Mouse (Mus musculus): ENCODE data around the gene Ccdc85c. TPM values are rescaled to one million over a fixed set of nuclear protein-coding genes. Genes with fewer than 3 reads are reported as not detected.

Gene Ccdc85c
- polyA plus RNA-seq, 1 experiment: 7.0 TPM

DNA sequence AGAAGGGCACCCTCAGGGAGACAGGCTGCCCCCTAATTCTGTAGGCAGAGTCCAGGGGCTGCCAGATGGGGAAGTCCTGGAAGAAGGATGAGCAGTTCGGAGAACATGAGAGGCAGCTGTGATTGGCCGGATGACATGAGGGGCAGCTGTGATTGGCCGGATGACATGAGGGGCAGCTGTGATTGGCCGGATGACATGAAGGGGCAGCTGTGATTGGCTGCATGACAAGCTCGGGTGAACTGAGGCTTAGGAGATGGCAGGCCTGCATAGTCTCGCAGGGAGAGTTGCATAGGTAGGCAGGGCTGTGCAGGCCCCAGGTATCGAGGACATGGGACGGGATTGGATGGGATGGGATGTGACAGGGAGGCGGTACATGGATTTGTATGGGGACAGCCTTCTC lies 17.2 kb upstream of the Ccdc85c start:
- Histone ChIP-seq H3K27me3 (ENCODE audit: control insufficient read depth, insufficient read depth, insufficient read length) (peaks cover 14% of the 10 kb centered on the region), H3K79me3 (ENCODE audit: low read depth) (no peaks in the 10 kb centered on the region), H3K79me2 (ENCODE audit: control insufficient read depth, insufficient read depth) (no peaks in the 10 kb centered on the region), H3K36me3 (ENCODE audit: control insufficient read depth, insufficient read depth) (no peaks in the 10 kb centered on the region), H3ac (ENCODE audit: control insufficient read depth, insufficient read length, low read depth) (no peak overlapping the region), H3K4me3 (ENCODE audit: insufficient read depth, poor library complexity, severe bottlenecking) (no peak overlapping the region)
- TF ChIP-seq MYOD1 (IDR thresholded peaks at IDR 0.05; ENCODE audit: control insufficient read depth, insufficient read length, low read depth) (no peak), CEBPB (IDR thresholded peaks at IDR 0.05; ENCODE audit: low read depth) (no peak), CTCF (IDR thresholded peaks at IDR 0.05; ENCODE audit: control insufficient read depth, insufficient read depth, insufficient read length) (no peak), MYOG (IDR thresholded peaks at IDR 0.05; ENCODE audit: control insufficient read depth, extremely low read depth, insufficient read length) (no peak), FOSL1 (IDR thresholded peaks at IDR 0.05; ENCODE audit: insufficient read depth, low read length, poor library complexity, severe bottlenecking) (no peak), MAX (IDR thresholded peaks at IDR 0.05) (no peak), USF1 (IDR thresholded peaks at IDR 0.05; ENCODE audit: low read depth) (no peak)

DNA sequence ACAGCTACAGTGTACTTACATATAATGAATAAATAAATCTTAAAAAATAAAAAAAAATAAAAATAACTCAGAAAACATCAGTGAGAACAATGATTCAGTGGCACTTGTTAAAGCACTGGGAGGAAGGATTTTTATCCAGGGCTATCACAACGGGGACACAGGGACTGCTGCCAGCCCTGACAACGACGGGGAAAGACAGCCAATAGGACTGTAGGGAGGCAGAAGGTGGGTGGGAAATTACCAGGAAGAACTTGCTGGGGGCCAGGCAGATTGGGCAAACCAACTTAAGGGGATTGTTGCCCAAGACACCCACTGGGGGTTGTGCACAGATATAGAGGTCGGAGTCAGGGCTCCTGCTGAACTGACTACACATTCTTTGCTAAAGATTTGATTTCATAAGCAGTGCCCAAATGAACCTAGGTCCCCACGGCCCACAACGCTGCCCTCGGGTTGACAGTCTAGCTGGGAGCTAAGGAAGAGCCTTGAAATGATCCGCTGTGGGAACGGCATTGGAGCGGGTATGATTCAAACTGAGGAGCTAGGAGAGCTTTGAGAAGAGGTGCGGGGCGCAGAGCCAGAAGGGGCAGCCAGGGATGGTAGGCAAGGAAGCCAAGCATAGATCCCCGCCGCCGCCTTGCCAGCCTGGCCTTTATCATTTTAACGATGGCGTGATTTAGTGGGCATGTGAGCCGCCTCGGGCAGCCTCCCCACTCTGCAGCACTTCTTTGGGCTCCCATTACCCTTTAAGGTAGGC lies 13.1 kb upstream of the Ccdc85c start:
- no peak overlapping the region for H3K4me3 ChIP-seq (ENCODE audit: insufficient read depth, poor library complexity, severe bottlenecking)
- TF ChIP-seq CEBPB (IDR thresholded peaks at IDR 0.05; ENCODE audit: low read depth): no peak
- TF ChIP-seq MYOG (IDR thresholded peaks at IDR 0.05; ENCODE audit: control insufficient read depth, extremely low read depth, insufficient read length): no peak

DNA sequence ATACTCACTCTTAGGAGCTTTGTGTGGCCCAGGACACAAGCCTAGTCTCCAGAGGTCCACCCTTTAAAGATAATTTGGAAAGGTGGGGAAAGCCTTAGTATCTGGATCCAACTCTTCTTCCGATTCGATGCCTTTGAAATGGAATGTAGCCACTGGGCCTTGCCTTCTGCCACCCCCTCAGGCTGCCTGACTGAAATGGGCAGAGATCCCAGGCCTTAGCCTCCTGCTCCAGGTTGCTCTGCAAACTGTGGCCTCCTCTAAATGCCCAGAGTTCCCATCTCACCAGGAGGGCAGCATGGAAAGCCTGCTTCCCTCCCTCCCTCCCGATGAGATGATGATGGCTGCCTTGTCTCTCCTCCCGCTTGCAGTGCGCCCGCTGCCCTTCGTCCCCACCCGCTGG lies 11.8 kb upstream of the Ccdc85c start:
- no peaks in the 10 kb centered on the region for H3K79me3 ChIP-seq (ENCODE audit: low read depth)
- H3K27me3 ChIP-seq (ENCODE audit: control insufficient read depth, insufficient read depth, insufficient read length): peaks cover 14% of the 10 kb centered on the region
- TF ChIP-seq FOSL1 (IDR thresholded peaks at IDR 0.05; ENCODE audit: insufficient read depth, low read length, poor library complexity, severe bottlenecking) (no peak), MYOD1 (IDR thresholded peaks at IDR 0.05; ENCODE audit: control insufficient read depth, insufficient read length, low read depth) (no peak), MAX (IDR thresholded peaks at IDR 0.05) (no peak), CTCF (IDR thresholded peaks at IDR 0.05; ENCODE audit: control insufficient read depth, insufficient read depth, insufficient read length) (no peak), USF1 (IDR thresholded peaks at IDR 0.05; ENCODE audit: low read depth) (no peak), CEBPB (IDR thresholded peaks at IDR 0.05; ENCODE audit: low read depth) (no peak), MYOG (IDR thresholded peaks at IDR 0.05; ENCODE audit: control insufficient read depth, extremely low read depth, insufficient read length) (no peak)
- no peak overlapping the region for H3K4me3 ChIP-seq (ENCODE audit: insufficient read depth, poor library complexity, severe bottlenecking)
- no peaks in the 10 kb centered on the region for H3K79me2 ChIP-seq (ENCODE audit: control insufficient read depth, insufficient read depth)
- no peaks in the 10 kb centered on the region for H3K36me3 ChIP-seq (ENCODE audit: control insufficient read depth, insufficient read depth)
- no peak overlapping the region for H3ac ChIP-seq (ENCODE audit: control insufficient read depth, insufficient read length, low read depth)

More for the DNA sequence above, 13.1 kb upstream of the Ccdc85c start:
- Histone ChIP-seq H3K36me3 (ENCODE audit: control insufficient read depth, insufficient read depth) (no peaks in the 10 kb centered on the region), H3K79me2 (ENCODE audit: control insufficient read depth, insufficient read depth) (no peaks in the 10 kb centered on the region), H3ac (ENCODE audit: control insufficient read depth, insufficient read length, low read depth) (no peak overlapping the region), H3K79me3 (ENCODE audit: low read depth) (no peaks in the 10 kb centered on the region), H3K27me3 (ENCODE audit: control insufficient read depth, insufficient read depth, insufficient read length) (peaks cover 14% of the 10 kb centered on the region)

DNA sequence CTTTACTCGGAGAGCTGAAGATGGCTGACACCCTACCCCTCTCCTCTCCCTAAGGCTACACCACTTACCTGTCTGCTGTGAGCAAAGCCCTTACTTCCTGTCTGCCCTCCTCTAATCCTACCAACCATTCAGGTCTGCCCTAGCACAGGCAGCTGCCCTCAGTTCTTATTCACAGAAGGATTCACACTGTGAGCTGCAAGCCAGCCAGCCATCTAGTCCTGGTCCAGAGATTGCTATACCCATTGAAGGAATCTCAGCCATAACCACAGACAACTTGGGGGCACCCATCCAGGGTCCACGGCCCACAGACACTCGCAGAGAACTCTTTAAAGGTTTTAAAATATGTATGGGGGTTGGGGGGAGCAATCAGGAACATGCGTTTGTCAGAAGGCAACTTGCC lies 11.2 kb upstream of the Ccdc85c start:
- no peaks in the 10 kb centered on the region for H3K79me3 ChIP-seq (ENCODE audit: low read depth)
- TF ChIP-seq MAX (IDR thresholded peaks at IDR 0.05): no peak
- no peak for TF ChIP-seq USF1 (IDR thresholded peaks at IDR 0.05; ENCODE audit: low read depth)
- no peak for TF ChIP-seq FOSL1 (IDR thresholded peaks at IDR 0.05; ENCODE audit: insufficient read depth, low read length, poor library complexity, severe bottlenecking)
- TF ChIP-seq CTCF (IDR thresholded peaks at IDR 0.05; ENCODE audit: control insufficient read depth, insufficient read depth, insufficient read length): no peak
- TF ChIP-seq MYOG (IDR thresholded peaks at IDR 0.05; ENCODE audit: control insufficient read depth, extremely low read depth, insufficient read length): no peak
- TF ChIP-seq MYOD1 (IDR thresholded peaks at IDR 0.05; ENCODE audit: control insufficient read depth, insufficient read length, low read depth): no peak
- no peak for TF ChIP-seq CEBPB (IDR thresholded peaks at IDR 0.05; ENCODE audit: low read depth)
- no peak overlapping the region for H3K4me3 ChIP-seq (ENCODE audit: insufficient read depth, poor library complexity, severe bottlenecking)

DNA sequence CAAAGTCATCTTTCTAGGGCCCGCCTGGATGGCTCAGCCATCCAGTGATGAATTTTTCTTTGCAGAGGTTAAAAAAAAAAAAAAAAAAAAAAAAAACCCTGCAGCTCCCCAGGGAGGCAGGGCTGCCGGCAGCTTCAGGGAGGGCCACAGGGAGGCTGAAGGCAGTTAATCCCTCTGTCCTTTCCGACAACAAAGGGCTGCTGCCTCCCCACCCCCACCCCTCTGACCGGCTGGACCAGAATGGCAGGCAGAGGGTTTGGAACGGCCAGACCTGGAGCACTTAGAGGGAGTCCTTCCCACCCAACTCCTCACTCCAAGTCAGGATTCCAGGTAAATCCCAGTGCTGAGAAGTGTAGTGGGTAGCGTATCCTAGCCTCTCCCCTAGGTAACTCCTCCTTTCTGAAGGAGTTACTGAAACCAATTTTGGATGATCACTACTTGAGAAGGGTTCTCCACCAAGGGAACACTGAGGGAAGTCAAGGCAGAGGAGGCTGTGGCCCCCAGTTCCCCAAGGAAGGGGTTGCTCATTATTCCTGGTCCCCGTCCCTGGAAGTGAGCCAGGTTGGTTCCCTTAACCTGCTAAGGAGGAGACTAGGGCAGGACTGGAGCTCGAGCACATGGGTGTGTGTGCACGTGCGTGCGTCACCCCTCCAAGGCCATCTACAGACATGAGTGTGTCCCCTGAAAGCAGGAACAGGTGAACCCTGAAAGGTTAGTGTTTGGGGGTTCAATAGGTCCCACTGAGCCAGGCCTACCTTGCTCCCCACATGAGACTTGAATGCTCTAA lies 10.2 kb upstream of the Ccdc85c start:
- no peak for TF ChIP-seq MAX (IDR thresholded peaks at IDR 0.05)
- no peak for TF ChIP-seq CEBPB (IDR thresholded peaks at IDR 0.05; ENCODE audit: low read depth)
- H3K36me3 ChIP-seq (ENCODE audit: control insufficient read depth, insufficient read depth): no peaks in the 10 kb centered on the region
- H3K79me2 ChIP-seq (ENCODE audit: control insufficient read depth, insufficient read depth): no peaks in the 10 kb centered on the region
- no peak overlapping the region for H3ac ChIP-seq (ENCODE audit: control insufficient read depth, insufficient read length, low read depth)
- no peak overlapping the region for H3K4me3 ChIP-seq (ENCODE audit: insufficient read depth, poor library complexity, severe bottlenecking)
- H3K79me3 ChIP-seq (ENCODE audit: low read depth): no peaks in the 10 kb centered on the region
- peaks cover 9% of the 10 kb centered on the region for H3K27me3 ChIP-seq (ENCODE audit: control insufficient read depth, insufficient read depth, insufficient read length)

More for the DNA sequence above, 11.2 kb upstream of the Ccdc85c start:
- Histone ChIP-seq H3ac (ENCODE audit: control insufficient read depth, insufficient read length, low read depth) (no peak overlapping the region), H3K79me2 (ENCODE audit: control insufficient read depth, insufficient read depth) (no peaks in the 10 kb centered on the region), H3K36me3 (ENCODE audit: control insufficient read depth, insufficient read depth) (no peaks in the 10 kb centered on the region), H3K27me3 (ENCODE audit: control insufficient read depth, insufficient read depth, insufficient read length) (peaks cover 14% of the 10 kb centered on the region)
